Mouse (Mus musculus) activated CD4-positive, CD25-positive, alpha-beta regulatory T cell, adult 4 months (primary cell): ENCODE measurements around the gene Plin3. TPM values are rescaled to one million over a fixed set of nuclear protein-coding genes. Genes with fewer than 3 reads are reported as not detected.

Source experiments
- ATAC-seq: one replicate; pipeline ENCODE4 v1.8.0; 2017
- polyA plus RNA-seq, 2 experiments: library from polyadenylated mRNA; unstranded; fragments of 100-300 nt; shearing (Covaris generic); gene quantifications; one replicate each; pipeline ENCODE4 v1.2.1; 2017

Plin3 gene
- polyA plus RNA-seq, 2 experiments from 2014 or later: 22.5 to 40.9 TPM

DNA sequence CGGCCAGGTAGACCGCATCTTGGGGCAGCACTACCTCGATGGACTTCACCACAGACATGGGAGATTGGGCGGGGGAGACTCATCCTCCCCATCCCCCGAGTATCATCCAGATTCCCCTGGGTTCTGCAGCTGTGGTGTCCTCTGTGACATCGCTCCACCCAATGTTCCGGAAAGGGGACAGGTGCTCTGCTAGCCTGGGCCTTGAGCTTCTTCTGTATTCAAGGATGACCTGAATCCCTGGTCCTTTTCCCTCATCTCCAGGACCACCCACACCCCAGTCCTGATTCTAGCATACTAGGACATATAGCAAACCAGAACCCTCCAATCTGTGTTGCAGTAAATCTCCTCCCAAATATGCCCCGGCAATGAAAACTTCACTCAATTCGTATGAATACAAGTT lies 7.5 kb upstream of the Plin3 start, which contains the start of gene Arrdc5:
TSS of gene Arrdc5 (minus strand) at position 101 of the 400 bp plus-strand sequence.
- no peak for ATAC-seq

DNA sequence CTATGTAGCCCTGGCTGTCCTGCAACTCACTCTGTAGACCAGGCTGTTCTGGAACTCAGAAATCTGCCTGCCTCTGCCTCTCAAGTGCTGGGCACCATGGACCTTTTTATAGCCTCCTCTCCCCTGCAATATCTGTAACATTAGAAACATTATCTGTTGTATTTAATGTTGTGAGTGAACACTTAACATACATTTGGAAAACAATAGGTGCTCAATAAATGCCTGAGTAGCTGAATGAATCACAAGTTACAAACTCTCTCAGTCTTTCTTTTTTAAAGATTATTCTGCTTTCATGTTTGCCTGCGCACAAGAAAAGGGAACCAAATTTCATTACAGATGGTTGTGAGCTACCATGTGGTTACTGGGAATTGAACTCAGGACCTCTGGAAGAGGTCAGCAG lies 5.6 kb upstream of the Plin3 start:
- ATAC-seq: no peak

DNA sequence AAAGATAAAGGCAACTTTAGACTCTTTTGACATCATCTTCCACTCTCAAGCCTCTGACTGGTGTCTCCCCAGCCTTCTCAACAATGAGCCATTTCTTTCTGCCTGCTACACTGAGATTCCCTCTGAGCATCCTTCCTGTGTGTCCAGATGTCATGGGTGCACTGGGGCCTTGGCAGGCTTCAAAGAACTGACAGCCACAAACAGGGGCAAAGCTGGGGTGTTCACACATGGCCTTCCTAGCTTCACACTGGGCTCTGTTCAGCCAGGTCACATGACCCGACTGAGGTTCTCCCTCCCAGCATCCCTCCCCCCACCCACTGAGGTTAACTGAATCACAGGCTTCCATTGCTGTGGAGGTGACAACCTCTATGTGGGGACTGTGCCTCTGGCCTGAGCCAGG lies 3.5 kb upstream of the Plin3 start:
- no peak for ATAC-seq

DNA sequence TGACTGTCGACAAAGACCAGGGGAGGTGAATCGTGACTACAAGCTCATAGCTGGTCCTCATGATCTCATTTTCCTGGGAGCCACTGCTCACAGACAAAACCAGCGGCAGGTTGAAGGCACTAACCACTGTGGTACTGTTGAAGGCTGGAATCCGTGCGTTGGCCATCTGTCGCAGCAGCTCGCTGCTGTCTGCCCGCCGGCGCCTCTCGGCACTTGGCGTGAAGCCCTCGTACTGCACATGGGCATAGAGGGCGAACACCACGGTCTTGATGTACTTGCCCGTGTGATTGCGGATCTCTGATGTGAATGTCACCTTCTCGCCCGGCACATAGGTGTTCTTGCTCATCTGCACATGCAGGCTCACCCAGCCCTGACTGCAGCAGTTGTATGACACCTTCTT lies 1.6 kb upstream of the Plin3 start:
- ATAC-seq: no peak

DNA sequence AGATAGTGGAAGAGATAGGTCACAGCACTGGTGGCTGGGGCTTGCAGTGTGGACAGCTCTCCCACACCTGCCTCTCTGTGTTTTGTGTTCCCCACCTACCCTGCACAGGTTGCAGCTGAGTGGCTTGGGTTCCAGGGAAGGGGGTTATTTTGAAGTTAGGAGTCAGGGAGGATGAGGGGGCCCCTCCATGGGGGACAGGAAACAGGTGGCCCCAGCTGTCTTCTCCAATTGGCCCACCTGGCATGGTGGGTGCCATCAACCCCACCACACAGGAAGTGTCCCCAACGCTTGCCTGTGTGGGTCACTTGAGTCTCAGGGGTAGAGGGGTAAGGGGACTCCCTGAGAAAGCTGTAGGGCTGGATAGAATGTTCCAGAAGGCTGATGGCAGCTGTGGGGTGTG lies 618 bp upstream of the Plin3 start:
- no peak for ATAC-seq

DNA sequence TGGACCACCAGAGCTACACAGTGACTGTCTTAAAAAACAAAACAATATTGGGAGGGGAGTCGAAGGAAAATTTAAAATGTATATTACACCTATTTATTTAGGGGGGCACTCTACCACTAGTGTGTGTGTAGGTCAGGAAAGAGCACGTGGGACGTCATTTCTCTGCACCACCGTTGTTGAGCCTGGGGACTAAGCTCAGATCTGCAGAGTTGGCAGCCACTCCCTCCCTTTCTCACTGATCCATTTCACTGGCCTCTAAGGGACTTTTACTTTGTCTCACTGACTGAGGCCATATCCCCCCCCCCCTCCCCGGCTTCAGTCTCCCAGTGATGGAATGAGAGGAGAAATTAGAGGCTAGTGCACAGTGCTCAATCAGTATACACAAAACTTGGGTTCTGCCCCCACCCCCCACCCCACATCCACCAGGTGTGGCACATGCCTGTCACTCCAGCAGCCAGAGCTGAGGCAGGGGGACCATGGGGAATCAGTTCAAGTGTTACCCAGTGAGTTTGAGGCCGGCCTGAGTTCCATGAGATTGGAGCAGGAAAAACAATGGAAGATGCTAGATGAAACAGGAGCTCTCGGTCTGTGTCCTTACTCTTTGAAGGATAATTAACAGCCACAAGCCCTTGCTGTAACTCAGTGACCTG lies 722 bp downstream of the Plin3 start:
- no peak for ATAC-seq

DNA sequence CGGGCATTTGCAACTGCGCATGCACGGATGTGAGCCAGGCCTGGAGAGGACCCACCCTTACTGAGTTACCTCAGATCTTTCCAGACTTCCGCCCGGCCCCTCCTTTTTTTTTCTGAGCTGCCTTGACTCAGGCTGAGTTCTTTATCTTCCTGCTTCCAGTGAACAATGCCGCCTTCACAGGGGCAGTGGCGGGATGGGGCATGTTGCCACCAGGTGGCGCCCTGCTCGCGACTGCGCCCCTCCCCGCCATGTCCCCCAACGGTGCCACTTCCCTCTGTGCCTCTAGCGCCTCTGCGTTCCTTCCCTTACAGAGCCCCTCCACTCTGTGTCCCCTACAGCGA lies 1.5 kb downstream of the Plin3 start:
- peak; percentile 93 for ATAC-seq

DNA sequence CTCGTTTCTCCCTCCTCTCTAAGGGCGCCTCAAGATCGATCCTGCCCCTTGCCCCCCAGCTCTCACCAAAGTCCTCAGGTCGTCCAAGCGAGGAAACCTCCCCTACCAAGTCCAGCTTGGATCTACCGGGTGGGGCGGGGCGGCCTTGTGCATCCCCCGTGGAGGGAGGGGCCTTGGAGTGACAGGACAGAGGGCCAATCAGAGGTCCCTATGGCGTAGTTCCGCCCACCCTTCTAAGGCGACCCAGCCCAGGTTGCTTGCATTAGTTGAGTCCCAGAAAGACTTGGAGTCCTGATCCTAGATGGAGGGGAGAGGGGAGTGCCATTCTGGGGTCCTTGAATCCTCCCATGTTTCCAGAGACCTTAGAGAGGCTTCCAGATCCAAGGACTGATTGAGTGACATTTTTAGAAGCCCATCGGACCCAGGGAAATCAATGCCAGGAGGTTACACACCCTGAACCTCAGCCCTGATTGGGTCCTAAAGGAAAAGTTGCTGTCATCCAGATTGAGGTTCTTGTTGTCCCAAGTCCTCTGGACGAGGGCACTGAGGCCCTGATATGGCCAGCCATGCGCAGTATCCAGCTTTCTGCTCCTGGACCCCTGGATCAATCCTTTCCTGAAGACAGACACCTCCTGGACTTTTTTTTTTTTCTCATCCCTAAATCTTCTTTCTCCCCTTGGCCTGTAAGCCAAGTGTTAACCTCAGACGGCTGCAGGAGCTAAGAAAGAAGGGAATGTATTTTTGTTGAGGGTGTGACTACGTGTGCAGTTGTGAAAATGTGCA lies 2.1 kb downstream of the Plin3 start:
- ATAC-seq: peak; percentile 63

DNA sequence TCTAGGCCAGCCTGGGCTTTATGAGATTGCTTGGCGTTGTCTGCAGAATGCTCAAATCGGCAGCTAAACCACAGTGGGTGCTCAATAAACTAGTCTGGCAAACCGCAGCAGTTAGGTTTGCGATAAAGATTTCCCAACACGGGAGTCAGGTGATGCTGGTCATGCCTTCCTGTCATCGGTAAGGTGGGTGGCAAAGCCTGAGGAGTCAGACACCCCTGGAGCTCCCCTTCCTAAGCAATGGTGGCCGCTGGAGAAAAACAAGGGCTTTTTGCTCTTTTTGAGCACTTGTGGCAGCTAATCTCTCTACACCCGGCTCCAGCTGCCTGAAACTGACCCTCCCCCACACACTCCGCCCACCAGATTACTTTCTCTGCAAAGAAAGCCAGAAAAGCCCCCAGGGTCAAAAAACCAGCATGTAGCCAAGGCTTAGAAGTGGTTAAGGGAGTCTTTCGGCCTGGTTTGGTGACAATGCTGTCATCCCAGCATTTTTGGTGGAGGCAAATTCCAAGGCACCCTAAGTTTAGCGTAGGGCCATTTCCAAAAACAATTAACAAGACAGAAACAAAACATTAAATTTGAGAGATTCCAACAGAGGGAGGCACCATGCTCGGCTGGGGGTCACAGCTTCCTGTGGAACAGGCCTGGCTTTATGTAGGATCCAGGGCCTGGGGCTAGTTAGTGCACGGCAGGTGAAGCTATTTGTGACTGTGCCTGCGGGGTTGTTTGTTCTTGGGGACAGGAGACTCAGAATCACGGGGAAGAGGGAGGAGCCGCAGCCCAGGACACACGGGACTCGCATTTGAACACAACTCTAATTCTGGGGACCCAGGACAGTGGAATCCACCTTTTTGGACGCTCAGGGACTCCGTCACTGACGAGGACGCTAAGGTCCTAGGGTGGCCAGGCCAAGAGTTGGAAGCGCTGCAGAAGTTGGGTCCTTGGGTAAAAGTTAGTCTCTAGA lies 3.0 kb downstream of the Plin3 start:
- ATAC-seq: peak; percentile 7

DNA sequence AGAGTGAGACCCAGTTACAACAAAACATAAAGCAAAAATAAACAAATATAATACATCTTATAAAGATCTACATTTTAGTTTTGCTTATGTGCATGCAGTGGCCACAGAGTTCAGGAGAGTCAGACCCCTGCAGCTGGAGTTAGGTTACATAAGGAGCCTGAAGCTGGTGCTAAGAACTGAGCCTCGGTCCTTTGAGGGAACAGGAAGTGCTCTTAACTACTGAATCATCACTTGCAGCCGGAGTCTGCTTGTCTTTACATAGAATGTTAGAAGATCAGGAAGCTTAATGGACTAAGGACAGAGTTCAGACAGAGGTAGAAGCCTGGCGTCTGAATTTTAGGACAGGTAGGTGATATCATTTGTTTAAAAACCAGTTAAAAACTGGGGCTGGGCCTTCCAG lies 3.8 kb downstream of the Plin3 start:
- ATAC-seq: no peak

DNA sequence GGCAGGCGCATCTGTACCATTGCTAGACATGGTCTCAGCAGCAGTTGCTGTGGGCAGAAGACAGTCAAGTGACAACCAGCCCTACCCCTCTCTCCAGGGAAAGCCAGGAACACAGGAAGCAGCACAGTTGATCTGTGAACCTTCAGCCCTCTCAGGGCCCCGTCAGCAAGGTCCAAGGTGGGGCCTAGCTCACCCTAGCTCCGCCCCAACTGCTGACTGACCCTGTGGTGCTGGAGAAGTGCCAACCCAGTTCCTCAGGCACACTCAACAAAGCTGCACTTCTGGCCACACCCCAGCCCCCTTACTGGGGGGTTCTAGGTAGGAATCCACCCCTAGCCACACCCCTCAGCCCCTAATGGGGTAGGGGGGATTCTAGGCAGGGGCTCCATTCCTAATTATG lies 4.8 kb downstream of the Plin3 start:
- ATAC-seq: no peak

DNA sequence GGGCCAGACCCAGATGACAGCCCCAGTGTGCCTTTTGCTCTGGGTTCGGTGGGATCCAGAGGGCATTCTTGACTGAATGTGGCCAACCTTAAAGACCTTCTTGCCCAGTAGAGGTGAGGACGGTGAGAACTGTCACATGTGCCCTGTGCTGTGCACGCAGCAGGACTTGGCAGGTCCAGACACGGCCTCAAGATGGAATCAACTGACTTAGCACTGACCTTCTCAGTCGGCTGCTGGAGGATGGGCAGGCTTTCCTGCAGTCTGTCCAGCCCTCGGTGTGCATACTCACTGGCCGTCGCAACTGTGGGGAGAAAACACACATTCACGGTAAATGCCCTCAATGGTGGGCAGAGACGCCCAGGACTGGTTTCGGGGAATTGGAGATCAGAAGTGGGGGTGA lies 6.7 kb downstream of the Plin3 start:
- ATAC-seq: no peak

DNA sequence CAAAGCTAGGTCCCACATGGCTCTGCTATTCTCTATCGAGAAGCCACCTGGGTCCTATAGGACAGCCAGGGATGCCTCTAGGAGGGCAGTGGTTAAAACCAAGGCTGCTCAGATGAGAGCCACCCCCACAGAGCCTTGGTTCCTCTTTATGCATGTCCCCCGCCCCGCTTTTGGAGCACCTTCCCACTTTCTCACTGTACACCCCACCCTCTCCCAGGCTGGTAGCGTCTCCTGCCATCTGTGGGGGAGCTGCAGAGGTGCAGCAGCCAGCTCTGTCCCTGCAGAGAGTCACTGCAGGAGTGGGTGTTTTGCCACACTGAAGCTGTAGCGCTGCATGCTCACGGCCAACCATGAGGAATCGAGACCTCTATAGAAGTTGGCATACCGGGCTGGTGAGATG lies 9.4 kb downstream of the Plin3 start:
- ATAC-seq: no peak

DNA sequence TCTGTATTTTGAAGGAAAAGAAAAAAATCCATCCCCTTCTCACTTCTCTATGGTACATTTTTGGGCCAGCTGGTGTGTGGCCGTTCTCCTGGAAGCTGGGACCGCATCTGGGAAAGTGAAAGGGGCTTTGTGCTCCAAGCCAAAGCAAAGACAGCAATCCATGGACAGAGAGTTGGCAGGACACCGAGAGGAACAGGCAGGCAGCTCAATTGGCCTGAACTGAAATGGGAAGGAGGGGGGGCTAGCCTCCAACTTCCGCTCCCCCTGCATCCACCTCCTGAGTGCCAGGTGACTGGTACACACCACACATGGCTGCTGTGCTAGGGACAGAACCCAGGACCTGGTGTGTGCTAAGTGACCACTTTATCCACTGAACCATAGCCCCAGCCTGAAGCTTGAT lies 9.9 kb downstream of the Plin3 start:
- ATAC-seq: no peak

DNA sequence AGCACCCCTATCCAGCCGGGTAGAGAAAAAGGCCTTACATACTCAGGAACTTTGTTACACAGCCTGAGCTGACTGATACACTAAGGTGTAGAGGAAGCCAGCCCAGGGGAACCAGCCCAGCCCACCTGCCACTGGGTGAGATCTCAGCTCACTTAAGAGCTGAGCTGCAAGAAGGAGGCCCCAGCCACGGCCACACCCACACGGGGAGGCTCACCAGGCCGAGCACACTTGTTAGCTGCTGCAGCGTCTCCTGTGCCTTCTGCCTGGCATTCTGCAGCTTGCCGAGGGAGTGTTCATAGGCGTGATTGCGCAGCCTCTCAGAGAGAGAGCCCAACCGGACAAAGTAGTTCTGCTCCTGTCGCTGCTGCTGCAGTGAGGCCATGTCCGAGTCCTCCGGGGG lies 11.5 kb downstream of the Plin3 start:
- no peak for ATAC-seq

DNA sequence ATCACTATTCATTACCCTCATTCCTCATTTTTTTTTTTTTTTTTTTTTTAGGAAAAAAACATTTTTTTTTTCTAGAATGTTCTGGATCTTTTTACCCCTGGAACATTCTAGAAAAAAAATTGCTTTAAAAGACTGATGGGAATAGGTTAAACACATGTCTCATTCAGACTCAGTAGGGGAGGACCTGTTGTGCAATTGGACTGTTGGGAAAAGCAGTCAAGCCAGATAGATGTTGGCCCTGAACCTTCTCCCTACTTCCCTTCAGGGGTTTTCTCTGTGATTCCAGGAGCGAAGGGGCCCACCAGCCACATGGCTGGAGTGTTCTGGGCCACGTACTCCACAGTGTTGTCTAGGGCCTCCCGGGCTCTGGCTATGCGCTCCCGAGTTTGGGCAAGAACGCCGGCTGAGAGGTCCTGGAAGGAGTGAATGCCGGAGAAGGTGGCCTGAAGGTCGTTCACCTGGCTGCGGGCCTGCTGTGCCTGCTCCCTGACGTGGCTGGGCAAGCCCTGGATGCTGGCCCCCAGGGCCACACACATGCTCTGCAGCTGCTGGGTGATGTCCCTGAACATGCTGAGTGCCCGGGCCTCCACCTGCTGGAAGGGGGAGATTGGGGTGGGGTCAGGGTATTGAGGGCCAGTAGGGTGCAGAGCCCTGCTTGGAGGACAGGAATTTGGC lies 13.1 kb downstream of the Plin3 start:
- ATAC-seq: no peak

DNA sequence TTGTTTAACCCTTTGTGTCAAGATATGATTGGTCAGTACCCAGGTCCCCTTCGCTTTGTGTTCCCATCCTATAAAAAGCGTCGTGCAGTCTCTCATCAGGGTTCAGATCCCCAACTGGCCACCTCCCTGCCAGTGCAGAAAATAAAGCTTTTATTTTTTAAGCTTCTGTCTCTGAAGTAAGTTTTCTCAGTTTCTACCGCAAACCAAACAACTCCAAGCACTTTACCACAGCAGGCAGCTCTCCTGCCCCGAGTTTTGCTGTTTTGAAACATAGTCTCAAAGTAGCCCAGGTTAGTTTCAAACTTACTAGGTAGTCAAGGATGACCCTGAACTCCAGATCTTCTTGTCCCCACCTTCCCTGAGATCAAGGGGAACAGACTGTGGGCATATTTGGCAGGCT lies 14.3 kb downstream of the Plin3 start:
- no peak for ATAC-seq

DNA sequence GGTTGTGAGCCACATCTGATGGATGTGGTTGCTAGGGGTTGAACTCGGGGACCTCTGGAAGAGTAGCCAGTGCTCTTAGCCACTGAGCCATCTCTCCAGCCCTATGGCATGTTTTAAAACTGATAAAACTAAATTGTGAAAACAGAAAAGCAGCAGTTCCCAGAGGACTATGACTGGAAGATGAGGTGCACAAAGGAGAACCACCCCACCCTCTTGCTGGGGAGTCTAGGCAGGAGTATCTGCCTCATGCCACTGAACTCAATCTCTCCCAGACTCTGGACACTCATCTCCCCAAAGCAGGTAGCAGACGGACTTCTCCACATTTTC lies 15.1 kb downstream of the Plin3 start:
- ATAC-seq: no peak

DNA sequence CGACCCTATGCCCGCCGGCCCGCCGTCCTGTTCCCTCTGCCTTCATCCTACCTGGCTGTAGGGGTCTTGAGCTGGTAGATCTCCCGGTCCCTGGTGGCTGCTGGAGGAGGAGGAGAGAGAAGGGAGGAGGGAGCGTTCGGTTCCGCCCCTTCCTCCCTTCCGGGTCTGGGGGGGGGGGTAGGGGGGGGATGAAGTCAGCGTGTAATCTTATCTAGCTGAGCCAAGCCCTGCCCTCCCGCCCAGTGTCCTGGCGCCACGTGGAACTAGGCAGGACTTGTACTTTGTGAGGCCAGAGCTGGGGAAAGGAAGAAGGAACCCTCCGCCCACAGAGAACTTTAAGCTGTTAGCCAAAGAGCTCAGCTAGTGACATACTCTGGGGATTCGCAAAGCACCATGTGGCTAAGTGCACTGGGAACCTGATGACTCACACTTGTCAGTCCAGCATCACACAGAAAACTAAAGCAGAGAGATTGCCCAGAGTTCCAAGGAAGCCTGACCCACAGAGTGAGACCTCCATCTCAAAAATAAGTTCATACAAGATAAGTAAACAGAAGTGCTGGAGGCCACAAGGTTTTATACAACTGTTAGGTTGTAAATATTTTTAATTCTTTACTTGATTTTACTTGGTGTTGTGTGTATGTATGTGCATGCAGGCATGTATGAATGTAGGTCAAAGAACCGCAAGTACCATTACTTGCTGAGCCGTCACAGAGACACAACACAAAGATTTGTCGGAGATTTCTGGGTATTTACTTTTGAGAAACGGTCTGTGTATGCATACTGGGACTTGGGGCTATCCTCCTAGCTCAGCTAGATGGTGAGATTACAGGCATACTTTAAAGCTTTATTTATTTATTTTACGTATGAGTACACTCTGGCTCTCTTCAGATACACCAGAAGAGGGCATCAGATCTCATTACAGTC lies 15.8 kb downstream of the Plin3 start, which contains the start of gene Ticam1:
TSS of gene Ticam1 (minus strand) at position 144 of the 924 bp plus-strand sequence.
- peak; percentile 80 for ATAC-seq

DNA sequence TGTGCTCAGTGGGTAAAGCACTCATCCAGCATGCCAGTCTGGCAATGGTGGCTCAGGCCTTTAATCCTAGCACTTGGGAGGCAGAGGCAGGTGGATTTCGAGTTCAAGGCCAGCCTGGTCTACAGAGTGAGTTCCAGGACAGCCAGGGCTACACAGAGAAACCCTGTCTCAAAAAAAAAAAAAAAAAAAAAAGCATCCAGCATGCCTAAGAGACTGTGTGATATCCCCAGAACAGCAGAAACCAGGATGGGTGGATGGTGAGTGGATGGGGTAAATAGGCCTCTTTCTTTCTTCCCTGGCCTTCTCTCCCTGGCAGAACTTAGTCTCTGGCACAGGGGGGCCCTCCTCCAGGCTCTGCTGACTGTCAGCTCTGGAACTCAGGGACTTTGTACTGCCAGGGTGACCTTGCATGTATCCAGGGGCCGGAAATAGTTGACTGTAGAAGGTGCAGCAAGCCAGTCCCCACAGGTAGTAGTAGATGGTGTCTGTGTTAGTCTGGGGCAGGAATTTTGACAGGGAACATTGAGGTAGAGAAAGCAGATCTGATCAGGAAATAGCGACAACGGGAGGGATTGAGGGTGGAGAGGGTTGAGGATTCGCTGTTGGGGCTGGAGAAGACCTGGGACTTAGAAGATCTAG lies 16.7 kb downstream of the Plin3 start:
- ATAC-seq: no peak

DNA sequence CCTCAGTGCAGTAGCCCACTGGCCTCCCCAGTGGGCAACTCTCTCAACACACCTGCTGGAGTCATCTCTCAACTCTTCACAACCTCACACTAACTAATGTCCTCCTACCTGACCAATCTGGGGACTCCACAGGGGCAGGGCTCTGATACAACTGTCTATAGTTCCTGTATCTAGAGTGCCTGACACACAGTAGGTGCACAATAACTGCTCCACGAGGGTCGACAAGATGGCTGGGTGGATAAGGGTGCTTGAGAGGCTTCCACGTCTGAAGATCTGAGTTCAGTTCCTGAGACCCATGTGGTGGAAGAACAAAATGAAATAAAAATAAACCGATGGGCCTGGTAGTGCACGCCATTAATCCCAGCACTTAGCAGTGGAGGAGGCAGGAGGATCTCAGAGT lies 18.7 kb downstream of the Plin3 start:
- ATAC-seq: no peak
